Mouse (Mus musculus): ENCODE data around the gene Fam168b. TPM values are rescaled to one million over a fixed set of nuclear protein-coding genes. Genes with fewer than 3 reads are reported as not detected.
A peak's percentile ranks its signal among the peaks of the same experiment; 100 is the strongest.

Gene Fam168b
- 91.2 and 99.0 TPM in 2 replicates for polyA plus RNA-seq (2015; fragmentation: Nextera tagmentation; extraction: Ambion mirVana)

DNA sequence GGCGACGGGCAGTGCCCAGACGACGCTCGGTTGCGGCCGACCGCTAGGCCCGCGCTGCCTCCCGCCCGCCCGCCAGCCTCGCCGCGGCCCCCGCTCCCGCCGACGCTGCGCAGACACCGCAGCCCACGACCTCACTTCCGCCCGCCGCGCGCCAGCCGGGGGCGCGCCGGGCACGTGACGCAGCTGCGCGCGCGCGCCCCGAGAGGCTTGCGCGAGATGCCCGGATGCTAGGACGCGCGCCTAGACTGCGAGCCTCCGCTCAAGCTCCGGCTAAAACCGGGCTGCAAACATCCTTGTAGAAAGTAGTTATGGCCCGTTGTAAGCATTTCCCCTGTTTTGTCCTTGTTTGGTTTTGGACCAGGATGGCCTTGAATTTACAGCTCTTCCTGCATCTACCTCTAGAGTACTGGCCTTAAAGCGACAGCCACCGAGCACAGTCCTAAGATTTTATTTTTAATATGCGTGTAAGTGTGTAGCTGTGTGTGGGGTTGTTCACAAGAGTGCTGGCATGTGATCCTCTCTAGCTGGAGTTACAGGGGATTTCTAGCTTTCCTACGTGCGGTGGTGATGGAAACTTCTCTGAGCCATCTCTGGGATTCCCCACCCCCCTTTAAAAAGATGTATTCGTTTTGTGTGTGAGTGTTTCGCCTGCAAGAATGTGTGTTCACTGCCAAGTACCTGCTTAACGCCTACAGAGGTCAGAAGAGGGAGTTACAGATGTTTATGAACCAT lies at the start of gene Fam168b:
Gene Fam168b (minus strand): TSS at position 179 of the 732 bp plus-strand sequence.
- Histone ChIP-seq H3K27me3 (no peaks in the 10 kb centered on the region), H3K36me3 (peaks cover 5% of the 10 kb centered on the region; the same call in 1 of the 2 replicates), H3K4me2 (replicated peaks) (peak within 1 kb of the TSS; percentile 86), H3K27ac (peak within 1 kb of the TSS; percentile 97), H3K9me3 (no peaks in the 10 kb centered on the region), H3K9ac (peak within 1 kb of the TSS; percentile 90), H3K4me1 (peaks cover 35% of the 10 kb centered on the region), H3K4me3 (peak within 1 kb of the TSS; percentile 75)
- peak; percentile 90 for ATAC-seq (ENCODE audit: low FRiP score, low read depth)
- under 1% methylated on average over 59 of the region's 59 CpGs for WGBS

DNA sequence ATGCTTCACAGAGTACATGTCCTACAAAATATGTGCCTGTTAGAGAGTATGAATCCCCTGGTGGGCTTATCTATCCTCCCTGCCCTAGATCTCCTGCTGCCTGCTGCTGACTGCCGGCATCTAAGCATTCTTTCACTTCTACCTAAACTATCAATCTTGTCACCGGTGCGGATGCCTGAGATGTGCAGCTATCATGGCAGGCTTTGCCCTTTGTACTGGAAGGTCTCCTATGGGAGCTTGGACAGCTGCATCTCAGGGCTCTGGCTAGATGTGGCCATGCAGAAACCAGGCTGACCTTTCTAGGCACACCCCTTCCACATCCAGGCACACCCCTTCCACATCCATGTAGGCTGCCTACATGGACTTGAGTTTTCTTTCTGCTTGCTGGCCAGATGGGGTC lies 49.6 kb upstream of the Fam168b start:
- WGBS = 73% methylated on average over 3 of the region's 3 CpGs
- H3K36me3 ChIP-seq = no peaks in the 10 kb centered on the region
- no peak overlapping the region for H3K9ac ChIP-seq
- H3K4me1 ChIP-seq = no peaks in the 10 kb centered on the region
- ATAC-seq (ENCODE audit: low FRiP score, low read depth) = no peak
- no peak overlapping the region for H3K4me2 ChIP-seq (replicated peaks)
- H3K4me3 ChIP-seq = no peak overlapping the region
- no peak overlapping the region for H3K27ac ChIP-seq
- peaks cover 3% of the 10 kb centered on the region; the same call in 1 of the 2 replicates for H3K27me3 ChIP-seq
- no peaks in the 10 kb centered on the region for H3K9me3 ChIP-seq

GRCm38 (mm10) chr1:34891559-34892289 lies 48.9 kb upstream of the Fam168b start:
- 0 out of 2 replicates have a peak, but pooled peaks have one; percentile 48 for ATAC-seq (ENCODE audit: low FRiP score, low read depth)
- H3K4me3 ChIP-seq = no peak overlapping the region
- 59% methylated on average over 14 of the region's 14 CpGs for WGBS
- H3K27ac ChIP-seq = no peak overlapping the region
- H3K9me3 ChIP-seq = no peaks in the 10 kb centered on the region
- H3K9ac ChIP-seq = no peak overlapping the region
- H3K4me1 ChIP-seq = no peaks in the 10 kb centered on the region
- no peaks in the 10 kb centered on the region for H3K36me3 ChIP-seq
- H3K4me2 ChIP-seq (replicated peaks) = no peak overlapping the region
- H3K27me3 ChIP-seq = peaks cover 3% of the 10 kb centered on the region; the same call in 1 of the 2 replicates

DNA sequence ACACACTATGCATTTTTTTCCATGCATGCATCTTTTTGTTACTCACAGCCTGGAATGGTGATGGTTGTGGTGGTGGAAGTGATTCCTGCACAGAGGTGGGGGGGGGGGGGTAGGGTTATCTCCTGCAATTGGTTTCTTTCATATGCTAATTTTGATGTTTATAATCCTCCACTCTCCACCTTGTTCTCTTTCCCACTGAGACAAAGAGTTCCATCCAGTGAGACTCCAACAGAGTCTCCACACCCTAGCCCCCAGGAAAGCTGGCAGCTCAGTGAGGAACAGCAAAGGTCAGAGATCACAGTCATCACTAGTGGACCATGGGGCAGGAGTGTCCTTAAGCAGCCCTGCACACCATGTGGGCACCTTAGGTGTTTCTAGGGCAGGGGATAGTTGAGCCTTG lies 40.9 kb upstream of the Fam168b start:
- Histone ChIP-seq H3K27ac (no peak overlapping the region), H3K4me3 (no peak overlapping the region), H3K36me3 (no peaks in the 10 kb centered on the region), H3K27me3 (no peaks in the 10 kb centered on the region), H3K9me3 (no peaks in the 10 kb centered on the region), H3K4me1 (no peaks in the 10 kb centered on the region), H3K9ac (no peak overlapping the region), H3K4me2 (replicated peaks) (no peak overlapping the region)
- ATAC-seq (ENCODE audit: low FRiP score, low read depth) = no peak

GRCm38 (mm10) chr1:34879611-34880010 lies 36.7 kb upstream of the Fam168b start:
- Histone ChIP-seq H3K27ac (no peak overlapping the region), H3K4me1 (no peaks in the 10 kb centered on the region), H3K9me3 (no peaks in the 10 kb centered on the region), H3K27me3 (no peaks in the 10 kb centered on the region), H3K36me3 (0 out of 2 replicates have a peak, but pooled peaks cover 8% of the 10 kb centered on the region), H3K4me2 (replicated peaks) (no peak overlapping the region), H3K4me3 (no peak overlapping the region), H3K9ac (no peak overlapping the region)
- WGBS = 82% methylated on average over 6 of the region's 6 CpGs
- no peak for ATAC-seq (ENCODE audit: low FRiP score, low read depth)

DNA sequence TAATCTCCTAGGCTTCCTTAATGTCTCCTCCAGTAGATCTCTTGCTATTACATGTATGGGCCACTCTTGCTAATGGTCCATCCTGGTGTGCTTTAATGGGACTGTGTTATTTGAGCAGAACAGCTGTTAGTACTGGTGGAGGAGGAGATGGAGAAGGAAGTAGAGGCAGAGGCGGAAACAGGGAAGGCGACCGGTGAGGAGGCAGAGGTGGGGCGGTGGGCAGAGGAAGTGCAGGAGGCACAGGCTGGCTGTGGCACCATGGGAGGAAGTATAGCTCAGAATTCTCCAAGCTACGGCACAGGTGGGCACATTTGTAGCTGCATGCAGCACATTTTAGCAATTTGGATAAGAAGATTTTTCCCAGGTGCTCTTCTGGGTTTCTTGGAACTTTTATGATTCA lies 30.7 kb upstream of the Fam168b start:
- peaks cover 21% of the 10 kb centered on the region for H3K36me3 ChIP-seq
- H3K9me3 ChIP-seq = no peaks in the 10 kb centered on the region
- H3K4me1 ChIP-seq = no peaks in the 10 kb centered on the region
- no peaks in the 10 kb centered on the region for H3K27me3 ChIP-seq
- H3K4me3 ChIP-seq = no peak overlapping the region
- H3K9ac ChIP-seq = no peak overlapping the region
- no peak for ATAC-seq (ENCODE audit: low FRiP score, low read depth)
- 76% methylated on average over 5 of the region's 5 CpGs for WGBS
- H3K4me2 ChIP-seq (replicated peaks) = no peak overlapping the region
- no peak overlapping the region for H3K27ac ChIP-seq

DNA sequence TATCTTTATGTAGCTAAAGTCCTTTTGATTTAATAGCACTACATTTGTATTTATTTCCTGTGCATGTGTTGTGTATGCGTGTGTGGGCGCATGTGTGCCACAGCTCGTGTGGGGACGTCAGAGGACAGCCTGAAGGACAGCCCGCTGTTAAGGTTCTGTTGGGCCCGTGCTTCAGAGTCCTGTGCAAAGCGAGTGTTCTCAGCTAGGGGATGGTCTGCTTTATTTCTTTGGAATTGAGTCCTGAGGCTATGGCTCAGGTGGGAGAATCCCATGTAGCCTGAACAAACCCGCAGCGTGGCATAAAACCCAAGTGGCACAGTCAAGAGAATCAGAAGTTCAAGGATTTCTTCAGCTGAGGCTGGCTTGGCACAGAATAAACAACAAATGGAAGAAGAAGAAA lies 28.3 kb upstream of the Fam168b start:
- Histone ChIP-seq H3K9ac (no peak overlapping the region), H3K4me2 (replicated peaks) (no peak overlapping the region), H3K4me3 (no peak overlapping the region), H3K27ac (no peak overlapping the region), H3K27me3 (no peaks in the 10 kb centered on the region), H3K4me1 (no peaks in the 10 kb centered on the region), H3K36me3 (peaks cover 20% of the 10 kb centered on the region), H3K9me3 (no peaks in the 10 kb centered on the region)
- no peak for ATAC-seq (ENCODE audit: low FRiP score, low read depth)
- 89% methylated on average over 9 of the region's 9 CpGs for WGBS

DNA sequence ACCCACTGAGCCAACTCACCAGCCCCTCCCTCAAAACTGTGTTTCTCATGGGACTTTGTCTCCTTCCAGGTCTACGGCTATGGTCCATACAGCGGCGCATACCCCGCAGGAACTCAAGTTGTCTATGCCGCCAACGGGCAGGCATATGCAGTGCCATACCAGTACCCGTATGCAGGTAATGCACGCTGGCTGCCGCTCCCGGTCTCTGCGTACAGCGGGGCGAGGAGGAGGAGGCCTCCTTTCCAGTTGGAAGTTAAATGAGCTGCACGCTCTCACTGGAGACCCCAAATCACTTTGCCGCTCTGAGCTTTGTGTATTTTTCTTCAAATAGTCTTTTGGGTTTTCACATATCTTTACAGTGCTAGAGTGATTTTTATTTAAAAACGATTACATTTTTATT lies 26.4 kb upstream of the Fam168b start:
- H3K4me1 ChIP-seq = no peaks in the 10 kb centered on the region
- no peak overlapping the region for H3K27ac ChIP-seq
- no peak for ATAC-seq (ENCODE audit: low FRiP score, low read depth)
- H3K4me3 ChIP-seq = no peak overlapping the region
- whole genome bisulfite sequencing = 96% methylated on average over 16 of the region's 16 CpGs
- no peaks in the 10 kb centered on the region for H3K9me3 ChIP-seq
- H3K9ac ChIP-seq = no peak overlapping the region
- H3K4me2 ChIP-seq (replicated peaks) = no peak overlapping the region
- peaks cover 14% of the 10 kb centered on the region for H3K36me3 ChIP-seq
- H3K27me3 ChIP-seq = no peaks in the 10 kb centered on the region

- Histone ChIP-seq H3K4me3 (no peak overlapping the region), H3K4me1 (no peaks in the 10 kb centered on the region), H3K4me2 (replicated peaks) (no peak overlapping the region), H3K27ac (no peak overlapping the region), H3K9ac (no peak overlapping the region), H3K36me3 (peaks cover 14% of the 10 kb centered on the region), H3K27me3 (no peaks in the 10 kb centered on the region), H3K9me3 (no peaks in the 10 kb centered on the region)
- no peak for ATAC-seq (ENCODE audit: low FRiP score, low read depth)
- WGBS = 88% methylated on average over 8 of the region's 8 CpGs
Measured at GRCm38 (mm10) chr1:34868391-34868790, 25.5 kb upstream of the Fam168b start.

- Histone ChIP-seq H3K9me3 (no peaks in the 10 kb centered on the region), H3K4me3 (no peak overlapping the region), H3K27me3 (no peaks in the 10 kb centered on the region), H3K27ac (no peak overlapping the region), H3K36me3 (peaks cover 19% of the 10 kb centered on the region), H3K4me1 (no peaks in the 10 kb centered on the region), H3K4me2 (replicated peaks) (no peak overlapping the region), H3K9ac (no peak overlapping the region)
- WGBS = 88% methylated on average over 5 of the region's 5 CpGs
- no peak for ATAC-seq (ENCODE audit: low FRiP score, low read depth)
Measured at GRCm38 (mm10) chr1:34867574-34867955, 24.7 kb upstream of the Fam168b start.

DNA sequence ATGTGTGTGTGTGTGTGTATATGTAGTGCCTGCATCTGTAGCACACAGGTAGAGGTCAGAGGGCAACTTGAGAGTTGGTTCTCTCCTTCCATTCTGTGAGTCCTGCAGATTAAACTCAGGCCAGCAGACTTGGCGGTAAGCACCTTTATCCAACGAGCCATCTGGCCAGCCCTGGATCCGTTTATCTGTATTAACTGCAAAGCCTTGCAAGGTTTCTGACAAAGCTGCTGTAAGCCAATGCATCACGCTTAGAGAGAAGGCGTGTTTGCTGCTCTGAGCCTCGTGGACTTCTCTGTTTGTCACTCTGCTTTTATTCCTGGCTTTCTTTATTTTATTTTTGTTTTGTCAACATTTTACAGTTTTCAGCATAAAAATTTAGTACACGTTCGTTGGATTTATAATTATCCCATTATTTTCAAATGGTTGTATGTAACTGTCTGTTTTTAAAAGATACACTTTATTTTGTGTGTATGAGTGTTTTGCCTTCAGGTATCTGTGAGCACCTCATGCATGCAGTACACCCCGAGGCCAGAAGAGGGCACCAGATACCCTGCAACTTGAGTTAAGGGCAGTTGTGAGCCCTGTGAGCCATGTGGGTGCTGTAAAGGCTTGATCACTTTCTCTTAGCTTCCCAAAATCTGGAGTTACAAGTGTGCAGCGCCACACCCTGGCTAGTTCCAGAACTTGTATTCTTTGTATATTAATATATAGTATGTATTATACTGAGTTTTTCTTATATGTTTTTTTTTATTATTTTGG lies 24.1 kb upstream of the Fam168b start:
- 0 out of 2 replicates have a peak, but pooled peaks have one; percentile 54 for ATAC-seq (ENCODE audit: low FRiP score, low read depth)
- no peaks in the 10 kb centered on the region for H3K4me1 ChIP-seq
- WGBS = 59% methylated on average over 10 of the region's 10 CpGs
- H3K9ac ChIP-seq = no peak overlapping the region
- no peak overlapping the region for H3K4me3 ChIP-seq
- no peaks in the 10 kb centered on the region for H3K9me3 ChIP-seq
- H3K4me2 ChIP-seq (replicated peaks) = no peak overlapping the region
- H3K27ac ChIP-seq = no peak overlapping the region
- H3K36me3 ChIP-seq = peaks cover 19% of the 10 kb centered on the region
- no peaks in the 10 kb centered on the region for H3K27me3 ChIP-seq

DNA sequence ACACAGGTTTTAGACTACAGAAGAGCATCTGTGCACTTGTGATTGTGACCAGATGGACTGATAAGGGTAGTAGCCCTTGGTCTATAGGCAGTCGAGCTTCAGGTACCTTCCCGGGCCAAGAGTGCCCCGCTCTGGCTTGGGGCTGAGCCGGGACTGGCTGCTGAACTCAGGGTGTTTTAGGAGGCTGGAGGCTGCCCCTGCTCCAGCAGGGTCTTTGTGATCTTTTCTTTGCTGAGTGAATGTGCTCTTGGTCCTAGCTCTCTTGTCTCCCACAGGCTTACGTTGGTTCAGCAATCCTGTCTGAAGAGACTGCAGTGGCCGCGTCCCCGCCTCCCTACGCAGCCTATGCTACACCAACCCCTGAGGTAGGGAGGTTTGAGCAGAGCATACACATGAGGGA lies 23.0 kb upstream of the Fam168b start:
- no peaks in the 10 kb centered on the region for H3K9me3 ChIP-seq
- no peak overlapping the region for H3K9ac ChIP-seq
- no peak overlapping the region for H3K4me2 ChIP-seq (replicated peaks)
- no peaks in the 10 kb centered on the region for H3K27me3 ChIP-seq
- no peak for ATAC-seq (ENCODE audit: low FRiP score, low read depth)
- H3K27ac ChIP-seq = no peak overlapping the region
- peaks cover 15% of the 10 kb centered on the region for H3K36me3 ChIP-seq
- no peak overlapping the region for H3K4me3 ChIP-seq
- WGBS = 87% methylated on average over 9 of the region's 9 CpGs
- H3K4me1 ChIP-seq = peaks cover 7% of the 10 kb centered on the region

Data from limb, embryonic 13.5 days (tissue).